Mouse (Mus musculus): Measurements from ENCODE around the gene Rtn3. TPM values are rescaled to one million over a fixed set of nuclear protein-coding genes. Genes with fewer than 3 reads are reported as not detected.

Rtn3 gene
- polyA plus RNA-seq, 1 experiment = 120 TPM

DNA sequence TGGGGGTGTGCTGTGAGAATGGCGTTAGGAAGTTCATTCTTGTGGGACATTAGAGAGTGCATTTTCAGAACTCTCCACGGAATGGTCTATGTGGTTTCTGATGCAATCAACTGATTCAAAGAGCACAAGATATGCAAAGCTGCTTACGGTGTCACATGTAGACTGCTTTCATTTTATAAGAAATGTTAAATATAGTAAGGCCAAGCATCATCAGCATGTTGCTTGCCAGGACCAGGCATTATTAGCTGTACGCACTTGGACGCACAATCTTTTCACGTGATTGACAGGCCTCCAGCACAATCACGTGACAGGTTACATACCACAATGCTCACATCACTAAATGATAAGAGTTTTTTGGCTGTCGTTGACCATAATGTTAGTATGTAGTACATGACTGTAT, 4.6 kb upstream of the Rtn3 start:
- no peak for DNase-seq (ENCODE audit: low spot score)

- DNase-seq (ENCODE audit: low spot score) = no peak
Observed at GRCm38 (mm10) chr19:7484076-7484475, 995 bp upstream of the Rtn3 start.

DNA sequence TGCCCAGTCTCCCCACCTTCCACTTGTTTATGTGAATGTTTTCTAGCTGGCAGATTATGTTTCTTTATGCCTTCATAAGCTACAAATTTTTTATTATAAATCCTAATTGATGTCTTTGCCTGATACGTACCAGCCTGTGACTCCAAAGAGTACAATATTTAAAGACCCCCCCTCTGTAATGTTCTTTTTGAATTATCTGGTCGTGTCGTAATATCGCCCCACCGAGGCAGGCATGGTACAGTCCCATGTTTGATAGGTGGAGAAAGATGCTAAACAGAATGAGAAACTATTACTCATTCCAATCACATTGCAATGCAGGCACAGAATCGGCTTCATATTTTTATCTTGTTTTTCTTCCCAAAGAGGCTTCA, 416 bp upstream of the Rtn3 start:
- DNase-seq (ENCODE audit: low spot score) = no peak

DNA sequence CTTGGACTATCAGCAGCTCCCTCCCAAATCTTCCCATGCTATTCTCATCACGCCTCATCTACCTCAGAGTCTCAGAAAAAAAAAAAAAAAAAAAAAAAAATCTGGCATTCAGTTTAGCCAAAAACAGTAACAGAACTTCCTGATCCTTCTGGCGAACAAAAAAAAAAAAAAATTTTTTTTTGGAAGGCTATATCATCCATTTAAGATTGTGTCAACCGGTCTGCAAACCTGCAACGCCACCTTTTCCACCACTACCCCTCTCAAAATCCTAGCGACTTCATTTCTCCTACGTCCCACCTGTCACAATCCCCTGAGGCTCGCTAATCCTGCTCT, 849 bp downstream of the Rtn3 start:
- no peak for DNase-seq (ENCODE audit: low spot score)

GRCm38 (mm10) chr19:7481541-7482265, 1.4 kb downstream of the Rtn3 start:
- DNase-seq (ENCODE audit: low spot score) = no peak

DNA sequence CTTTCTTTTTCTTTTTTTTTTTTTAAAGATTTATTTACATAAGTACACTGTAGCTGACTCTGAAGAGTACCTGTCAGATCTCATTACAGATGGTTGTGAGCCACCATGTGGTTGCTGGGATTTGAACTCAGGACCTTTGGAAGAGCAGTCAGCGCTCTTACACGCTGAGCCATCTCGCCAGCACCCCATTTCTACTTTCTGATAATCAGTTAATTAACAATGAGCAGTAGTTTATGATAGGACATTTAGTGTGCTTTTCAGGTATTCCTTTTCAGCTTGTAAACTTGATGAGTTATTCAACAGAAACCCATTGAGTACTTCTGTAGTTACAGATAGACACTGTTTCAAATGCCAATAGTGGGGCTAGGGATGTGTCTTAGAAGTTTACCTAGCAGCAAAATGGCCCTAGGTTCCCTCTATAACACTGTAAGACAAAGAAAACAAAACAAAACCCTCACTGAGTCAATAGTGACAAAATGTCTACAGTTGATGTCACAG, 3.3 kb downstream of the Rtn3 start:
- no peak for DNase-seq (ENCODE audit: low spot score)

DNA sequence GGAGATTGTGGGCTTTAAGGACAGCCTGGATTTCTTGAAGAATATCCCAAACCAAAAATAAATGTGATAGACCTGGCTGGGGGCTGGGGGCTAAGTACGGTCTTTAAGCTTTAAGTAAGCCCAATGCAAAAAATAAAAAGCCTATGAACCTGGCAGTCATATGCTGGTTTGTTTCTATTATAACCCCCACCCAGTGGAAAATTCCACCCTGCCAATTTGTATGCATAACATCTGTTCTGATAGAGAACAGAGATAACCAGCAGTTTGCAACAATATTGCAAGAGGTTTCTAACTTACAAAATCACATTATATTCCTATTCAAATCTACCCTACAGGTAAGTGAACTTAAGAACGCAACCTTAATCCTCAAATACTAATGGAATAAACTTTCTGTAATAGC, 12.4 kb downstream of the Rtn3 start:
- no peak for DNase-seq (ENCODE audit: low spot score)

GRCm38 (mm10) chr19:7467915-7468314, 15.2 kb downstream of the Rtn3 start:
- no peak for DNase-seq (ENCODE audit: low spot score)

GRCm38 (mm10) chr19:7459370-7459769, 23.7 kb downstream of the Rtn3 start:
- no peak for DNase-seq (ENCODE audit: low spot score)

GRCm38 (mm10) chr19:7458901-7459300, 24.2 kb downstream of the Rtn3 start:
- no peak for DNase-seq (ENCODE audit: low spot score)

- no peak for DNase-seq (ENCODE audit: low spot score)
Observed at GRCm38 (mm10) chr19:7456803-7457202, 26.3 kb downstream of the Rtn3 start.

- no peak for DNase-seq (ENCODE audit: low spot score)
Observed at GRCm38 (mm10) chr19:7445596-7445995, 37.5 kb downstream of the Rtn3 start.

DNA sequence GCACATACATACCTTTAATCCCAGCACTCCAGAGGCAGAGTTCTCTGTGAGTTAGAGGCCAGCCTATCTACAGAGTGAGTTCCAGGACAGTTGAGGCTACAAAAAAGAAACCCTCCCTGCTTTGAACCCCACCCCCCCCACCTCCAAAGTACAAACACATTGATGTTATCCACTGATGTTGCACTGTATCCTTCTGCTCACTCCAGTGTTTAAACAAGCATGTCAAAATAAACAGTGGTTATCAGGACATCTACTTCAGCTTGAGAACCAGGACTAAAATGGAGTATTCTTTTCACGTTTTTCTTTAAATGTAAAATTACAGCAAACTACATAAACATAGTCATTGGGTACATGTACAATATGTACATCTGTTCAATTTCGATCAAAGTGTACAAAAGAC, 38.0 kb downstream of the Rtn3 start:
- DNase-seq (ENCODE audit: low spot score) = no peak

GRCm38 (mm10) chr19:7441493-7441892, 41.6 kb downstream of the Rtn3 start:
- DNase-seq (ENCODE audit: low spot score) = no peak

GRCm38 (mm10) chr19:7438295-7438694, 44.8 kb downstream of the Rtn3 start:
- DNase-seq (ENCODE audit: low spot score) = no peak

- no peak for DNase-seq (ENCODE audit: low spot score)
Observed at GRCm38 (mm10) chr19:7436061-7436970, 46.8 kb downstream of the Rtn3 start.

DNA sequence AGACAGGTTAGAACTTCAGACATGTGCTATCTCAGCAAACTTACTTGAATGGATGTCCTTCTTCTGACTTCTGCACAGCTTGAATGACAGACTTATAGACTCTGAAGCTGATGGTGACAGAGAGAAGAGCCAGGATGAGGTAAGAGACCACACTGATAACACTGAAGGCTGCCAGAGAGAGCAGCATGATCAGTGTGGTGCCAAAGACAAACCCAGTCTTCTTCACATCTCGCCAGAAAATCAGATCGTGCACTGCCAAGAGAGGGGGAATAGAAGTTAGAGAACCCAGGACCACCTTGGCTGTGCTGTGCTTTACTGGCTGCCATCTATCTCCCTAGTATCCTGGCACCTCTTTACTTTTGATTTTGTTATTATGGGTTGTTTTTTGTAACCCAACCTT, 48.2 kb downstream of the Rtn3 start:
- no peak for DNase-seq (ENCODE audit: low spot score)

DNA sequence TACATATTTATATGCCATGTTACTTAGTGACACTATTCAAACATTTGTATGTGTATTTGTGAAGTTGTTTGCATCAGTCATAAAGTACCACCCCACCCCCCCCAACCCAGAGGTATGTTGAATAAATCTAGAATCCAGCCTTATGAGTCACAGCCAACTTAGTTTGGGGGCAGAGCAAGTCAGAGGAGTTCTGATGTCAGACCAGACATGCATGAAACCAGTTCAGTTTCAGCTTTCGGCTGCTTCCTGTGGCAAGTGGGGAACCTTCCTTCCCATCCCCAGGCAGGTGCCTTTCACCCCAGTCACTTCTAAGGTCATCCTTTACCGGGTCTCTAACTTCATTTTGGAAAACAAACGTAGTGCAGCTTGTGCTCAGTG, 57.7 kb downstream of the Rtn3 start:
- no peak for DNase-seq (ENCODE audit: low spot score)

DNA sequence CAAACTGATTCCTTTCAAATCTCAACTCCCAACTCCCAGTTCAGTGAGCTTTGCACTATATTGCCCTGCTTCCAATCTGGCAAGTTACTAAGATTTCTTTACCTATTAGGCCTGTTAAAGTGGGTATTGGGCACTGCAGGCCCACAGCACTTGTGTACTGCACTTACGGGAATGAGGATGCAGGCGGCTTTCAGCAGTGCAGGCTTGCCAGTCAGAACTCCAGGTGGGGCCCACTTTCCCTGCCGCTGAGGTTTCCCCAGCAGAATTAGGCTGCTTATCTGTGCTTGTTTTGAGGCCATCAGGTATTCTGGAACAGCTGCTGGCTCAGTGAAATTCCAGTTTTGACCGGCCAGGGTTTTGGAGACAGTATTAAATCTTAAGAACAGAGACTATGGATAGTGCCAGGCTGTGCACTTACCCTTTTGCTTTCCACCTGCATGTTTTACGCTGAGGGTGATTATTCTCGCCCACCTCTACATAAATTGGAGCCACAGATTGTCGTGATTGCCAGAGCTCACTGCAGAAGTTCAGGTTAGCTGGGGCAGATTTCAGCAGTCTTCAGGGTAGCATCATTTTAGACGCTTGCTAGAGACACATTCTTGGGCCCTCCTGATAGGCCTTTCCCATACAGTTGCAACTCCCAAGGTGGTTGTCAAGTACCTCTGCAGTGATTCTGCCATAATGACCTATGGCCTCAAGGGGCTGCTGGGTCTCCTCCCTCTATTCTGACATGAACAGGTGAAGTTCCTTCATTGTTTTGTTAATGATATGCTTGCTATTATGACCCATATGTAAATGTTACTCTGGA, 58.3 kb downstream of the Rtn3 start:
- DNase-seq (ENCODE audit: low spot score) = no peak

DNA sequence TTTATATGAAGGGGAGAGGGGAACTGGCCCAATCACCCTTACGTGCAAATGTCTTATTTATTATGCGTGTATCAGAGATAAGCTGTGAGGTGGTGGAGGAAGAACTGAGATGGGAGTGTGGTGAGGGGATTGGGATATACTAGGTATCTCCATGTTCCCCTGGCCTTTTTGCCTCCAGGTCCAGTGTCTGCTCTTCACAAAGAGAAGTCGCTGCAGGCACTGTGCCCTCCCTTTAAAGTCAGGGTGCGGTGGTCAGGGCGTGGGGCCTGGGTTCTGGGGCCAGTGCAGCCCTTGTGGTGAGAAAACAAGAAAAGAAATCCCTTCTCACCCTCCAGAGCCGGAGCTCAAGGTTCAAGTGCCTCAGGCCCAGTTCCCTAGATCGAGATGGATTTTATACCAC, 59.0 kb downstream of the Rtn3 start:
- DNase-seq (ENCODE audit: low spot score) = no peak

DNA sequence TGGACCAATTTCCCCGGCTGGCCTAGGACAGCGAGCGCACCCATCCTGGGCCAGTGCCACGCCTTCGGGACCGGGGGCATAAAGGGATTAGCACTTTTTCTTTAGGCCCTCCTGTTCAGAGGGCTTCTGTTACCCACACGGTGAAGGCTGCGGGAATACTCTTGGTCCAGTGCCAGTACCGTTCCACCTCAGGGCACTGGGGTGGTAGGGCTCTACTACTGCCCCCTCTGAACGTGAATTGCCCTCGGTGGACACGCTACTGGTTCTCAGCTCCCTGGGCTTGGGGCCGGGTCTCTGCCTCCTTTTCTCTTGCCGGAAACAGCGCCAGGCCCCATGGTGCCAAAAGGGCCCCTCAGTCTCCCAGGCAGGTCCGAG, 59.4 kb downstream of the Rtn3 start:
- no peak for DNase-seq (ENCODE audit: low spot score)

GRCm38 (mm10) chr19:7423028-7423655, 59.9 kb downstream of the Rtn3 start:
- DNase-seq (ENCODE audit: low spot score) = peak; percentile 76
